Mouse (Mus musculus) limb, embryonic 10.5 days (tissue): Measurements from ENCODE around the gene Lmo7. TPM values are rescaled to one million over a fixed set of nuclear protein-coding genes. Genes with fewer than 3 reads are reported as not detected.
A peak's percentile ranks its signal among the peaks of the same experiment; 100 is the strongest.

Source experiments
- DNase-seq: peaks from one replicate; pipeline ENCODE4 v3.0.0-alpha.2; 2017; ENCODE audit warnings: low spot score
- H3K27ac ChIP-seq: fragments of 300-500 bp; sonication (generic); 2 replicates; pipeline ENCODE4 v1.5.1; 2016; ENCODE audit warnings: mild to moderate bottlenecking
- H3K27me3 ChIP-seq: fragments of 300-500 bp; sonication (generic); 2 replicates; pipeline ENCODE4 v1.6.1; 2016; ENCODE audit warnings: low read depth, mild to moderate bottlenecking; ENCODE audit not compliant: poor library complexity, severe bottlenecking
- H3K36me3 ChIP-seq: fragments of 300-500 bp; sonication (generic); 2 replicates; pipeline ENCODE4 v1.6.1; 2016; ENCODE audit warnings: mild to moderate bottlenecking, moderate library complexity
- H3K4me1 ChIP-seq: fragments of 300-500 bp; sonication (generic); 2 replicates; pipeline ENCODE4 v1.6.1; 2016
- H3K4me3 ChIP-seq: fragments of 300-500 bp; sonication (generic); 2 replicates; pipeline ENCODE4 v1.5.1; 2016; ENCODE audit warnings: mild to moderate bottlenecking, moderate library complexity
- H3K9me3 ChIP-seq: fragments of 300-500 bp; sonication (generic); replicated peaks from 2 replicates; pipeline ENCODE4 v1.6.1; 2016; ENCODE audit warnings: mild to moderate bottlenecking
- WGBS: fragments of 180-500 bp; shearing (Covaris S2); methylation state at CpG from one replicate; pipeline ENCODE4 v1.1.7; 2016; 5-methylcytosine and 5-hydroxymethylcytosine counted together
- polyA plus RNA-seq: library from polyadenylated mRNA; unstranded; fragments of >200 nt; fragmentation: Nextera tagmentation; extraction: Ambion mirVana; gene quantifications from 2 replicates; pipeline ENCODE4 v1.2.1, GENCODE M21; 2016

Gene Lmo7
- polyA plus RNA-seq, result 4.1 and 4.8 TPM in 2 replicates

- no peaks in the 10 kb centered on the region for H3K9me3 ChIP-seq
- peak within 1 kb of the TSS; percentile 63 for H3K4me3 ChIP-seq
- H3K27ac ChIP-seq, result peak within 1 kb of the TSS; percentile 64
- peak; percentile 76 for DNase-seq
- WGBS, result under 1% methylated on average over 51 of the region's 51 CpGs
- H3K36me3 ChIP-seq, result no peaks in the 10 kb centered on the region
- H3K27me3 ChIP-seq, result peaks cover 47% of the 10 kb centered on the region
- peaks cover 20% of the 10 kb centered on the region for H3K4me1 ChIP-seq
These were observed at the start of gene Lmo7, which contains the start of gene Gm9922 for GRCm38 (mm10) chr14:101729237-101729971. Gene Lmo7 (plus strand): TSS chr14:101729957. Gene Gm9922 (minus strand): TSS chr14:101729814.

GRCm38 (mm10) chr14:101687696-101688095 is 42.1 kb upstream of the Lmo7 start:
- Histone ChIP-seq H3K27ac (no peak overlapping the region), H3K4me1 (no peaks in the 10 kb centered on the region), H3K9me3 (no peaks in the 10 kb centered on the region), H3K27me3 (no peaks in the 10 kb centered on the region), H3K4me3 (no peak overlapping the region), H3K36me3 (peaks cover 26% of the 10 kb centered on the region)
- WGBS, result 96% methylated on average over 6 of the region's 6 CpGs
- DNase-seq, result no peak

DNA sequence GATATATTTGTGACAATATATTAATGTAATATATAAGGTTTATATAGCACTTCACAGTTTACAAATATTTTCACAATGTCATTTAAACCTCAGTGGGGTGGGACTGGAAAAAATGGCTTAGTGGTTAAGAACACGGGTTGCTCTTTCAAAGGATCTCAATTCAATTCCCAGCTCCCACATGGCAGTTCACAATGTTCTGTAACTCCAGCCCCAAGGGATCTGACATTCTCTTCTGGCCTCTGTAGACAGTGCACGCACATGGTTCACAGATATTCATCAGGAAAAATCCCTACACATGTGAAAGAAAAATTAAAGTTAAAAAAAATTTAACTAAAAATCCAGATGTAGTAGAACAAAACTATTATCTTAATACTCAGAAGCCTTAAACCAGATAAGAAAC is 41.4 kb upstream of the Lmo7 start:
- 85% methylated on average over 2 of the region's 2 CpGs for WGBS
- Histone ChIP-seq H3K9me3 (no peaks in the 10 kb centered on the region), H3K4me1 (no peaks in the 10 kb centered on the region), H3K27ac (no peak overlapping the region), H3K36me3 (peaks cover 33% of the 10 kb centered on the region), H3K27me3 (no peaks in the 10 kb centered on the region), H3K4me3 (no peak overlapping the region)
- no peak for DNase-seq

GRCm38 (mm10) chr14:101704479-101704878 is 25.3 kb upstream of the Lmo7 start:
- H3K9me3 ChIP-seq, result no peaks in the 10 kb centered on the region
- H3K4me3 ChIP-seq, result no peak overlapping the region
- 85% methylated on average over 4 of the region's 4 CpGs for WGBS
- no peaks in the 10 kb centered on the region for H3K36me3 ChIP-seq
- H3K27me3 ChIP-seq, result no peaks in the 10 kb centered on the region
- DNase-seq, result no peak
- no peak overlapping the region for H3K27ac ChIP-seq
- no peaks in the 10 kb centered on the region for H3K4me1 ChIP-seq

DNA sequence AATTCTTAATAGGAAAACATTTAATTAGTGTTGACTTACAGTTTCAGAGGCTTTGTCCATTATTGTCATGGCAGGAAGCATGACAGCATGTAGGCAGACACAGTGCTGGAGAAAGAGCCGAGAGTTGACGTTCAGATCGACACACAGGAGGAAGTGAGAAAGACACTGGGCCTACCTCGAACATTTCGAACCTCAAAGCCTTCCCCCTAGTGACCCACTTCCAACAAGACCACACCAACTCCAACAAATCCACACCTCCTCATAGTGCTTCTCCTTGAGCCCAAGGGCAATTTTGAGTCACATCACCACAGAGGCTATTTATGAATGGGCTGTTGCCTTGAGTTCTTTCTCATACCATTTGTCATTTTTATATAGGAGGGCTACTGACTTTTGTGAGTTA is 22.7 kb upstream of the Lmo7 start:
- DNase-seq, result no peak
- Histone ChIP-seq H3K9me3 (no peaks in the 10 kb centered on the region), H3K27ac (no peak overlapping the region), H3K4me1 (no peaks in the 10 kb centered on the region), H3K36me3 (no peaks in the 10 kb centered on the region), H3K4me3 (no peak overlapping the region), H3K27me3 (no peaks in the 10 kb centered on the region)
- WGBS, result 88% methylated on average over 5 of the region's 5 CpGs

- no peak overlapping the region for H3K27ac ChIP-seq
- no peaks in the 10 kb centered on the region for H3K27me3 ChIP-seq
- no peaks in the 10 kb centered on the region for H3K9me3 ChIP-seq
- no peaks in the 10 kb centered on the region for H3K36me3 ChIP-seq
- no peaks in the 10 kb centered on the region for H3K4me1 ChIP-seq
- H3K4me3 ChIP-seq, result no peak overlapping the region
- DNase-seq, result no peak
- 92% methylated on average over 2 of the region's 2 CpGs for WGBS
These were observed 15.3 kb upstream of the Lmo7 start for GRCm38 (mm10) chr14:101714414-101714813.

GRCm38 (mm10) chr14:101729972-101730692 is 375 bp downstream of the Lmo7 start:
- peak overlapping the region; percentile 64; the same call in 1 of the 2 replicates for H3K27ac ChIP-seq
- H3K27me3 ChIP-seq, result peaks cover 47% of the 10 kb centered on the region
- H3K4me1 ChIP-seq, result peaks cover 20% of the 10 kb centered on the region
- DNase-seq, result no peak
- H3K4me3 ChIP-seq, result peak overlapping the region; percentile 63
- H3K36me3 ChIP-seq, result no peaks in the 10 kb centered on the region
- WGBS, result under 1% methylated on average over 28 of the region's 28 CpGs
- no peaks in the 10 kb centered on the region for H3K9me3 ChIP-seq

GRCm38 (mm10) chr14:101733542-101734303 is 4.0 kb downstream of the Lmo7 start:
- no peak for DNase-seq
- no peaks in the 10 kb centered on the region for H3K36me3 ChIP-seq
- 35% methylated on average over 10 of the region's 10 CpGs for WGBS
- H3K27me3 ChIP-seq, result peaks cover 33% of the 10 kb centered on the region
- no peak overlapping the region for H3K4me3 ChIP-seq
- peaks cover 17% of the 10 kb centered on the region for H3K4me1 ChIP-seq
- H3K9me3 ChIP-seq, result no peaks in the 10 kb centered on the region
- H3K27ac ChIP-seq, result no peak overlapping the region

DNA sequence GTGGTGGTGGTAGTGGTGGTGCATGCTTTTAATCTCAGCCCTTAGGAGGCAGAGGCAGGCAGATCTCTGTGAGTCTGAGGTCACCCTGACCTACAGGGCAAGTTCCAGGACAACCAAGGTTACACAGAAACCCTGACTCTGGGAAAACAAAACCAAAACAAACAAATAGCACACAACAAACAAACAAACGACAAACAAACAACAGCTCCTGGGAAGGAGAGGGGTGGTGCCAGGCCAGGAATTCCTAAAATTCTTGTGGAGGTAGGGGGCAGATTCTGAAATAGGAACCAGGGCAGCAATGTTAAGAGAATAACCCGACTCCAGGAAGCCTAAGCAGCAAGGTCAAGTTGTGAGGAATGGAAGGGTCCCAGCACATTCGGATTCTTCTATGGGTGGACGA is 7.7 kb downstream of the Lmo7 start:
- no peaks in the 10 kb centered on the region; the same call in 1 of the 2 replicates for H3K4me1 ChIP-seq
- WGBS, result 93% methylated on average over 4 of the region's 4 CpGs
- no peaks in the 10 kb centered on the region for H3K27me3 ChIP-seq
- no peak overlapping the region for H3K4me3 ChIP-seq
- H3K27ac ChIP-seq, result no peak overlapping the region
- no peaks in the 10 kb centered on the region for H3K9me3 ChIP-seq
- DNase-seq, result no peak
- H3K36me3 ChIP-seq, result no peaks in the 10 kb centered on the region

DNA sequence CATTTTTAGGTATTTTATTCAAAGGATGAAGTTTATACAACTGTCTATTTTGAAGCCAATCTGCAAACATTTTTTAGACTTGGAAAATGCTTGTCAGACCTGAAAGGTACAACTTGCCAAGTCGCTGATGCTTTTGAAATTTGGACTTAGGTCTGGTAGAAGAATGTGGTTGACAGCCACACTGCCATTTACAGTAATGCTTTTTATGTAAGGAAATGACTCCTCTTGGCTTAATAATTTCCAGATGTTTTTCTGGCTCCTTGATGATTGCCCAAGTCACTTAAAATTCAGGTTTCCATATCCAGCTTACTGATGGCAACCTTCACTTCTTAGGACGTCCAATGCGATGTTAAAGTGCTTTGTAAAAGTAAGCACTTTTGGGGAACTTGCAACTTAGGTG is 16.9 kb downstream of the Lmo7 start:
- peak overlapping the region; percentile 64; the same call in 1 of the 2 replicates for H3K27ac ChIP-seq
- no peaks in the 10 kb centered on the region for H3K27me3 ChIP-seq
- H3K4me3 ChIP-seq, result no peak overlapping the region
- WGBS, result 67% methylated on average over 3 of the region's 3 CpGs
- H3K9me3 ChIP-seq, result no peaks in the 10 kb centered on the region
- DNase-seq, result no peak
- H3K4me1 ChIP-seq, result peaks cover 17% of the 10 kb centered on the region
- H3K36me3 ChIP-seq, result no peaks in the 10 kb centered on the region

- H3K9me3 ChIP-seq, result no peaks in the 10 kb centered on the region
- H3K36me3 ChIP-seq, result no peaks in the 10 kb centered on the region
- WGBS, result 92% methylated on average over 11 of the region's 11 CpGs
- no peak for DNase-seq
- H3K4me1 ChIP-seq, result peaks cover 17% of the 10 kb centered on the region
- H3K4me3 ChIP-seq, result no peak overlapping the region
- H3K27ac ChIP-seq, result no peak overlapping the region
- no peaks in the 10 kb centered on the region for H3K27me3 ChIP-seq
These were observed 18.1 kb downstream of the Lmo7 start for GRCm38 (mm10) chr14:101747811-101748210.

DNA sequence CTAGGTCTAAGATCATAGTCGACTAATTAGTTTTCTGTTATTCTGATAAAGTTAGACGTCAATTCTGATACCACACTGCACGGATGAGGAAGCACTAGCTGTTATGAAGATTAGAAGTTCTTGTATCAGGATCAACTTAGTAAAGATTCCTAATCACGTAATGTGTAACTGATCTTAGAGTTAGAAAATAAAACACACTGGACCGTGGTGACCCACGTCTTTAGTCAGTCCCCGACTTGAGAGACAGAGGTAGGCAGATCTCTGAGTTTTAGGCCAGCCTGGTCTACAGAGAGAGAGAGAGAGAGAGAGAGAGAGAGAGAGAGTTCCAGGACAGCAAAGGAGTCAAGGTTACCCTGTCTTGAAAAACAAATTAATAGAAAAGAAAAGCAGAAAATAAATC is 18.7 kb downstream of the Lmo7 start:
- peaks cover 17% of the 10 kb centered on the region for H3K4me1 ChIP-seq
- no peak for DNase-seq
- WGBS, result 90% methylated on average over 7 of the region's 7 CpGs

GRCm38 (mm10) chr14:101750910-101751309 is 21.2 kb downstream of the Lmo7 start:
- WGBS, result 89% methylated on average over 4 of the region's 4 CpGs

More for the DNA sequence above, 18.7 kb downstream of the Lmo7 start:
- Histone ChIP-seq H3K27me3 (no peaks in the 10 kb centered on the region), H3K9me3 (no peaks in the 10 kb centered on the region), H3K4me3 (no peak overlapping the region), H3K27ac (no peak overlapping the region), H3K36me3 (no peaks in the 10 kb centered on the region)

More at GRCm38 (mm10) chr14:101750910-101751309, 21.2 kb downstream of the Lmo7 start:
- Histone ChIP-seq H3K9me3 (no peaks in the 10 kb centered on the region), H3K36me3 (no peaks in the 10 kb centered on the region), H3K27ac (no peak overlapping the region), H3K4me1 (peaks cover 16% of the 10 kb centered on the region), H3K27me3 (no peaks in the 10 kb centered on the region), H3K4me3 (no peak overlapping the region)
- no peak for DNase-seq
